Mouse (Mus musculus): ENCODE measurements around the gene Arhgef28.

Arhgef28 gene

DNA sequence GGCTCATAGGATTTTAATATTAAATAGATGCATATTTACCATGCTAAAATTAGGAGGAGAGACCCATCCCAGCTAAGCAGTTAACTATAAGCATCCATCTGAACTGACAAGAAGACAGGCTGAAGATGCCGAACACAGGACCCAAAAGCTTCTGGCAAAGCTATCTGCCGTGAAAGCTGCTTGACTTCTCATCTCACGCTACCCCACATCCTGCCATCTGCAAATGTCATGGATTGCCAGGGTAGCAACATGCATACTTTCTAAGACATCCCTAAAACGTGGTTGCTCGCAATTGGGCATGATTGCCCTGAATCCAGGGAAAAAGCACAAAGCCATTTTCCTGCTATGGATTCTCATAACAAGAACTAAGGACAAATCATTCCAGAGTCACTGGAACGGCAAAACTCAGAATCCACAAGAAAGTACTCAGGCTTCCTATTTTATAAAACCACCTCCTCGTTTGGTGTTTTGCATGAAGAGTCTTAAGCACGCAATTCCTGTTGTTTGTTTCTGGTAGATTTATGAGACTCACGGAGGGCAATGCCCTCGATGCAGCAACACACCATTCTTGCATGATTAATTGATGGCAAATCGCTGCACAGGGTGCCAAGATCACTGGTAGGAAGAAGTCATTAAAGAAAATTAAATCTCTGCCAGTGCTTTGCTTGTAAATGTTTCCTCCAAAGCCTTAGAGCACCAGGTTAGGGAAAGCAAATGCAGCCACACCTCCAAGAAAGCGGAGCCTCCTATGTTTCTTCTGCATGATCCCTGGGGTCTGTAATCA lies 287.9 kb downstream of the Arhgef28 start:
- DNase-seq (ENCODE audit: low spot score in 2 of 2), result no peak

DNA sequence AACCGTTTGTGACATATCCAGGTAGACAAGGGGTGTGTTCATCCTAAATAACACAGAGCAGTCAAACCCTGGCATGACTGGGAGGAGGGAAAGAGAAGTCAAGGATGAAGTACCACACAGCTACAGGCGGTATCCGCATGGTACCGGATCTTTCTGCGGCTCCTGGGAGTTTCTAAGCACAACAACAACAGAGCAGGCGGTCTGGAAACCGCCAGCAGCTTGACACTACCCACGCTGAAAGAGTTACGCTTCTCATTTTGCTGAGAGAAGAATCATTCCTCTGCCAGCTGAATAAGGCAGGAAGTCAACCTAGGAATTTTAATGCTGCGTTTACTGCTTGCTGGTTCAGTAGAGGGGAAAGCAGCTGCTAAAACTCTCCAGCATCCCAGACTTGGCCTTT lies 295.2 kb downstream of the Arhgef28 start:
- DNase-seq (ENCODE audit: low spot score in 2 of 2), result no peak

DNA sequence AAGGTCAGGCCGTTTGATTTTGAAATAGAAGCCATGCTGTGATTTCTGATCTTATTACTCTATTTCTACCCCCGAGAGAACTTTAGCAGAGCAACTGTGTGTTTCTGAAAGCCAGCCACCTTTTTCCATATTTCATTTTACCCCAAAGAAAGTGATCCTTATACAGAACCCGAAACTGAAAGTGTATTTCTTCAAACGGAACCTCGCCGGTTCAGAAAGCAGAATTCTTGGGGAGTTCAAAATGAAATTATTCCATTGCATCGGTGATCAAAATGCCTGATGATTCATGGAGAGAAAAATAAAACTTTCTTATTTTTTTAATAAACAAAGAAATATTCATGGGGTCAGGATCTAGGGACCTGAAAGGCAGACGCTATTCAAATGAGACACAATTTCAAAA lies 303.4 kb downstream of the Arhgef28 start:
- DNase-seq (ENCODE audit: low spot score in 2 of 2), result no peak

DNA sequence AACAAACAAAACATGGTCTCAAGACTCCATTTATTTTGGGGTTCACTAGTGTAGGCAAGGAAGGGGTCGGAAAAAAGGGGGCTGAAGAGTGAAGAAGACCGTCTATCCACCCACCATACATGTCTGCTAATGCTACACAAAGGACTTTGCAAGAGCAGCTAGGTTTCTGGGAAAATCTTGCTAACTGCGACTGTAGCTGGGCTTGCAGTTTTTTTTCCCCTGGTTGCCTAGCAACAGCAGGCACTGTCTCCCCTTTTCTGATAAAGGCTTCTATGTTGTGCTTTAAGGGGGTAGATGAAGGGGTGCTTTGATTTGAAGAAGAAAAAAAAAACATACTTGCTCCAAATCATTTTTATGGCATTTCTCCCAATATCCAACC lies 305.9 kb downstream of the Arhgef28 start:
- DNase-seq (ENCODE audit: low spot score in 2 of 2), result no peak

DNA sequence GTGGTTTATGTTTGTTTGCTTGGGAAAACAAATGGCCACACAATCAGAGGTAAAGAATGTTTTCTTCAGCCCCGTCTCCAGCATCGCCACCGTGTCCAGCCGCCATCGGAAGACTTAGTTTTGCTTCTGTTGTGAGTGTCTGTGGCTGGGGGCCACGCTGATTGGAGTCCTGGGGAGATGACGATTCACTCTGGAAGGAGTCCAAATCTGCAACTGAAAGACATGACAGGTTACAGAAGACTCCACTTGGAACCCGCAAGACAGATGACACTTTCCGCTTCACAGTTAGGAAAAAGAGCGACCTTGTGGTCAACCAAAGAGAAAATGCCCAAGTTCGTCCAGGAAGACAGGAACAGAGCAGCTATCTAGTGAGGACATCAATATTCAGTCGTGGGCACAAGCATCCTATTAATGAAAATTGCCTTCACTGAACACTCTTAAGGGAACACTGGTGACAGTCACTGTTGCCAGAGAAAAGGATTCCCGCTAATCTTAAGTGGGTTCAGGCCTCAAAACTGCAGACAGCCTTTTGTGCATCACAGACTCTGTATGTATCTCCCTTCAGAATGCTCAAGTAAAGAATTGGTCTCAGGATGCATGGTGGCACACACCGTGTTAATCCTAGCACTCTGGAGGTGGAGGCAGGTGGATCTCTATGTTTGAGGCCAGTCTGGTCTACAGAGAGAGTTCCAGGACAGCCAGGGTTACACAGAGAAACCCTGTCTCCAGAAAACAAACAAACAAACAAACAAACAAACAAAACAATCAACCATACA lies 306.4 kb downstream of the Arhgef28 start:
- no peak for DNase-seq (ENCODE audit: low spot score in 2 of 2)

DNA sequence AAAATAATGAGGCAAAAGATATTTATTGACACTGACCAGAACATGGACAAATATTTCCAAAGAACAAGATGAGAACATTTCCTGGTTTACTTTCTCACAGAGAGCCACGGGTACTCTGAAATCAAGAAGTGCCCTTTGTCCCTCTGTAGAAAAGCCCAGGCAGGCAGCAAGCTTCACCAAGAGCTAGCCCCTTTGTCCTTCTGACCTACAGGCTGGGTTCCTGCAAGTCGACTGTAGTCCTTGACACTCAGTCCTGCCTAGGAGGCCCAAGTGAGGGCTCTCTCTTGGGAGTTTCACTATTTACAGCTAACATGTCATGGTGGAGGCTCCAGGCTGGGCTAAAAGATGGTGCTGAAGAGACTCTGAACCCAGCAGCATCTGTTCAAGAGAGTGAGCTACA lies 307.6 kb downstream of the Arhgef28 start:
- DNase-seq (ENCODE audit: low spot score in 2 of 2), result no peak

DNA sequence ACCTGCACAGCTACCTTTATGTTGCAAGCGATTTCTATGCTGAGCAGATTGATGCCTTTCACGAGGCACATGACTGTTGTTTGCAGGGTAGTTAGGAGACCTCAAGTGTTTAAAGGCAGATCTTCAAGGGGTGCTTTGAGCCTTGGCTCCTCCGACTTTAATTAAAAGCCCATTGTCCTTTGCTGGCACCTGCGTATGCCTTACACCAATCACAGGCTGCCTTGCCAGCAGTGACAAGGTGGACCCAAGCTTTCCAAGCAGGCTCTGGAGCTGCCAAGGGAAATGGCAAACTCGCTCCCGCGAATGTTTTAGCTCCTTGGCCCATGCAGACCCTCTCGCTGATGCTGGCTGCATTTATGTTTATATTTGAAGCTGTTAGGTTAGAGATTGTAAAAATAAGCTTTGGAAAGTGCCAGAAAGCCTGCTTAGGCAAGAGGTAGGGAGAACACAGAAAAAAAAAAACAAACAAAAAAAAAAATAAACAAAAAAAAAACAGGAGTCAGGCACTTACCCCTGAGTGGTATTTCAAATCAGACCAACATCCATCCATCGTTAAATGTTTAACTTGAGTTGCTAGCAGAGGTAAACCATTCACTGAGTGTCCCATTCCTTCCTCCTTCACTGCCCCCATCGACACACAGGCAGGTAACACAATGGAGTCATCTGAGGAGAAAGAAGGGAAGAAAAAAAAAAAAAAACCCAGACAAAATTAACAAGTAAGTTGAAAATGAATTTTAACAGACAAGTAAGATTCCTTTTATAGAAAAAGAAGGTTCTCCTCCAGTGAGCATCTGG lies 313.0 kb downstream of the Arhgef28 start:
- DNase-seq (ENCODE audit: low spot score in 2 of 2), result no peak

DNA sequence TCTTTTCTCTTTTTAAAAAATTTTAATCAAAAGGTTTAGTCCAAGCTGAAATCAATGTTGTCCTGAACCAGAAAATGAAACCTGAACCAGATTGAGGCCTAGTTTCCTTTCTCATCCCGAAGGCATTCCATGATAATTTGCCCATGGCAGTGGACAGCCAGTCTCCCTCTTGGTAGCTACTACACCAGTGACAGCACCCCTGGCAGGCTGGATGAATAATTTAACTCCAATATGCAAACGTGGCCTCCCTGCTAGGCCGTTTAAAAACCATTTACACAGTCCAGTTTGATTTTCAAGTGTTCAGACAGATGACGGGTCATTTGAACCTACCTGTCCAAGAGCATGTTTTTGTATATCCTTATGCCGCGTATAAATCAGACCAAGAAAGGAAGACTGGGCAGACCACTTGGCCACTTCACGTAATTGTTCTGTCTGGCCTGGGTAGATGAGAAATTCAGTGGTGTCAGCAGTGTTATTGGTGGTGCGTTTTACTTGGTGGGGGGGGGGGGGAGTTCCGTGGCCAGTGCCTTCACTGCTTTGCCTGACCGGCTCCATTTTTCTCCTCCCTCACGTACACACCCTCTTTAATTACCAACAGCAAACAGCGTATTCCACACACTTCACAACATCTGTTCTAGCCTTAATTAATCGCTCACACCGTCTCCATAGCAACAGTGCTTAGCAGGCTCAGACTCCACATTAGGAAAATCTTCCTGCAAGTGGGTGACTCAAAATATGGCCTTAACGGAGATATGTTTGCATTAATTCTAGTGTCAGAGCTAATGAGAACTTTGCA lies 314.0 kb downstream of the Arhgef28 start:
- no peak for DNase-seq (ENCODE audit: low spot score in 2 of 2)

DNA sequence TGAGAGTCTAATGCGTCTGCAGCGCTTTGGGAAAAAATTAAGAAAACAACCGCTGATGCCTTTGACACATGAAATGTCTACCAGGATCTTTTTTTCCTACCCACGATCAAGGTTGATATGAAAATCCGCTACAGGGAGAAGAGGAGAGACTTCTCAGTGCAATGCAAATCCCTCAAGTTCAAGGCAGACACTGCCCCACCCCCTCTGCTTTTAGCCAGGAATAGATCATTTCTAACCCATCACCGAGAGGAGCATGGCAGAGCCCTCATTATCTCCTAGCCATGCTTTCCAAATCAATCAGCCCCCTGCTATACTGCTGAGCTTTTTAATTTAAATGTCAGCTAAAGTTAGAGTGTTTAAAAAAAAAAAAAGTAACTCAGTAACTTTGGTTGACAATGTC lies 318.2 kb downstream of the Arhgef28 start:
- no peak for DNase-seq (ENCODE audit: low spot score in 2 of 2)

DNA sequence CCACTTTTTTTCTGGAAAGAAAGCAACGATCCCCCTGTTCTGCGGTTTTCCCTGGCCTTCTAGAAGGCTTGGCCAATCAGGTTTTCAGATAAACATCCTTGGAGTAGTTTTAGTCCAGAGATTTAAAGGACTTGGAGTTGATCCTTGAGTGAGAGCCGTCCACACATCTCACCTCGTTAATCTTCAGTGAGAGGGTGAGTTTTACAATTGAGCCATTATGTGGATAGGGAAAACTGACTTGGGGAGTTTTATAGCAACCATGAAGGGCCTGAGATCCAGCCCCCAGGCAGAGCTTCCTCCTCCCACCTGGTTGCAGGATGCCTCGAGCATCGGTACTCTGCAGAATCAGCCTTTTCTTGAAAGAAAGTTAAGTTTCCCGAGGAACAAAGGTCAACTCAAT lies 318.7 kb downstream of the Arhgef28 start:
- no peak for DNase-seq (ENCODE audit: low spot score in 2 of 2)

DNA sequence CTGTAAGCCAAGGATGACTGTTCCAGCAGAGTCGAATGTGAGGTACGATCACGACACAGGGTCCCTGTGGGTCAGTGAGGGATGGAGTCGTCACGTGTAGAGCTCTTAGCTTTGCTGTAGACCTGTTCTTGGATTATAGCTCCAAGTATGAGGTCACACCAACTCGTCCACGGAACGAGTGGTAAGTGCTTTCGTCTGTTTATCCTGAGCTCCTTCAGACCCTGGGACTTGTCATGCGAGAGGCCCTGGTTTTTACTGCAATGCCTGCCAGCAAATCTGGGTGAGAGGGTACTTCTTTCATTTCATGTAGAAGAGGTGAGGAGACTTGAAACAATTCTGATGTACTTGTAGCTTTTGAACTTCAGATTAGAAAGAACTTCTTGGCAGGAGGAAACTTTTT lies 322.6 kb downstream of the Arhgef28 start:
- no peak for DNase-seq (ENCODE audit: low spot score in 2 of 2)

DNA sequence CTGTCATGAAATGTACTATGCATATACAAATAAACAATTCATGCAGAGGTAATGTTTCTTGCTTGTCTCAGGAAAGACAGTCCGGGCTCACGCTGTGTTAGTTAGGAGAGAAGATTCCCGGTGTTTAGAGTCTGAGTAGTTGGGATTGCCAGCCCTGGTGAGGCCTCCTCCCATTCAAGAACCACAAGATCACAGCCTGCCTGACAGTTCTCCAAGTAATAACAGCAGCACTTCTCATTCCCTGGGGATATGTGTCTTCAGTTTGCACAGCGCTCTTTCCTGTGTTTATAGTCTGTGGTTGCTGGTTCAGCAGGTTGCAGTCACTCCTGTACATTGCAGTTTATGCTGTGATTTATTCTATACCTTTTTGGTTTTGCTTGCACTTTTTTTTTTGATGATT lies 329.8 kb downstream of the Arhgef28 start:
- DNase-seq (ENCODE audit: low spot score in 2 of 2), result no peak

DNA sequence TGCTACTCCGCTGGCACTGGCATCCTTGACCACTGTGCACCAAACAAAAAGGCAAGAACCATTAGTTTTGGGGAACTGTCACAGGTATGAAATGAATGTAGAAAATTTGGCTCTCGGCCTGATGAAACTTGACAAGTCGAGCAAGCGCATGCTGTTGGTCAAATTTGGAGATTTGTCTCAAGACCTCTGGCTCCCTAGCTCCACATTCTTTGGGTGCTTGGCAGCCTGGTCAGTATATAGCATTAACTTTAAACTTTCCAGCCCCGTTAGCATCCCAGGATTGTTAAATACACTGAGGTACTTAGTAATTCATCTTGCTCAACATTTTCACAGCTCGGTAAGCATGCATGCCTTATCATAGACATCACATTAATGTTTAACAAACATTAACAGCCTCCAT lies 330.2 kb downstream of the Arhgef28 start:
- no peak for DNase-seq (ENCODE audit: low spot score in 2 of 2)

DNA sequence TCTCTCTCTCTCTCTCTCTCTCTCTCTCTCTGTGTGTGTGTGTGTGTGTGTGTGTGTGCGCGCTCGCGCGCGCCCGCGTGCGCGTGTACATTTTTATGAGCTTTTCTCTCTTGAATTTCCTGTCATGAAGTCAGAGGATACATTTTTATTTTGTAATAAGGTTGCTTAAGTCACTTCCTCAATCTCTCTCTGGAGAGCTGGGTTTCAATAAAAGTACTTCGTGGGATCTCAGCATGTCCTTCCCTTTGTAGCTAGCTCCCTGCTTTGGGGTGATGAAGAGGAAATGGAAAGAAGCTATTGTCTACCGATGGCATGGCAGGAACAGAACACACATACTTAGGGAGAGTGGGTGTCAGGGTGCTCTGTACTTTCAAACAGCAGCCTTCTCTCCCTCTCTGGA lies 336.8 kb downstream of the Arhgef28 start:
- no peak for DNase-seq (ENCODE audit: low spot score in 2 of 2)

DNA sequence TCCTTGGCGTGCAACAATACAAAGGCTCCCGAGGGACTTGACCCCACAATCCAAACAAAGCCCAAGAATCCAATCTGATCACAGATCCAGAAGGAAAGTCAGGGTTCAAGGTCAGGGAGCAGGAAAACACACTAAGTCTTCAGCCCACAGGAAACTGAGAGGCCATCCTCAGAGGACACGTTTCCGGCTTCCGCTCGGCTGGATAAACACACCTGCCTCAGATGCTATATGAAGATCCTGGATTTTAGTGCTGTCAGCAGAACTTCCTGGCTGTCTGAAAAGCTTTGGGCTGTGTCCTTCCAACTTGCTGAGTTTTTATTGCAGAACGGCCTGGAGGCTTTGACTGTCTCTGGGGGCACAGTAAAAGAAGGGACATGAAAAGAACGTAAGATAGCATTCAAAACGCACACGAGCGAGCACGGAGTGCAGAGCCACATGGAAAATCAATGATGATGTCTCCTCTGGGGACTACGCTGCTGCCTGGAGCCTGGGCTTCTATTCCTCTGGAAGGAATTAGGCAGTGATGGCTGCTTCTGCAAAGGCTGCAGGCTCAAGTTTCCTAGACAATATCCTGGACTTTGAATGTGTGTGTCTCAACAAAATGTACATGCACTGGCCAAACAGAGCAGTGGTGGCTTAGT lies 338.8 kb downstream of the Arhgef28 start:
- no peak for DNase-seq (ENCODE audit: low spot score in 2 of 2)

DNA sequence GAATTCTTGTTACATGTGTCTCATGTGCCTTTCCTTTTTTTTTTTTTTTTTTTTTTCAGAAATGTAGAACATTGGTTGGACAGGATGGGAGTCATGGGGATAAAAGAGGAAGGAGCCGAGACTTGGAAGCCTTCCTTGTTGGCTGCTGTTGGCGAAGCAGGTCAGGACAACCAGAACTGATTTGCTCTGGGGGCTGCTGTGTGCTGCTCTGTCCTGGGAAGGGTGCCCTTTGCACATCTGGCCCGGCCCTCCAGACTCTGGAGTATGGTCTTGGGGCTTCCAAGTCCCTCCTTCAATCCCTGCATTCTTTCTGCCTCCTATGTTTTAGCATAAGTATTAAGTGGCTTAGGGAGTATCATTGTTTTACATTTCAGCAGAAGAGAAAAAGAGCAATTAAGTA lies 347.2 kb downstream of the Arhgef28 start:
- no peak for DNase-seq (ENCODE audit: low spot score in 2 of 2)

DNA sequence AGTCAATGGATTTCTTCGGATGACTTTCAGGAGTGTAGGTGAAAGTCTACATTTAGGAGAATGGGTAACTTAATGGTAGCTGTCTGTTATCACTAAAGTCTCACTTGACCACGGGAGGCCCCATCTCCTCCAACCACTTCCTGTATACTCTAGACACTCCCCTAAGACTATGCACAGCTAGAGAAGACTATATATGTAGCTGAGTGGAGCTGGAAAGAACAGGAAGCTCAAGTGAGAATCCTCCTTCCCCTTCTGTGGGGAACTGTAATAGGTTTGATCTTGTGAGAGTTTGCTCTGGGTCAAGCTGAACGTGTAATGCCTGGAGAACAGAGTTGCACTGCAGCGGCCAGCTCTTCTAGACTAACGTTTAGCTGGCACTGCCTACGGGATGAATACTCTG lies 348.4 kb downstream of the Arhgef28 start:
- peak; percentile 10 to 27 for DNase-seq (ENCODE audit: low spot score in 2 of 2)

DNA sequence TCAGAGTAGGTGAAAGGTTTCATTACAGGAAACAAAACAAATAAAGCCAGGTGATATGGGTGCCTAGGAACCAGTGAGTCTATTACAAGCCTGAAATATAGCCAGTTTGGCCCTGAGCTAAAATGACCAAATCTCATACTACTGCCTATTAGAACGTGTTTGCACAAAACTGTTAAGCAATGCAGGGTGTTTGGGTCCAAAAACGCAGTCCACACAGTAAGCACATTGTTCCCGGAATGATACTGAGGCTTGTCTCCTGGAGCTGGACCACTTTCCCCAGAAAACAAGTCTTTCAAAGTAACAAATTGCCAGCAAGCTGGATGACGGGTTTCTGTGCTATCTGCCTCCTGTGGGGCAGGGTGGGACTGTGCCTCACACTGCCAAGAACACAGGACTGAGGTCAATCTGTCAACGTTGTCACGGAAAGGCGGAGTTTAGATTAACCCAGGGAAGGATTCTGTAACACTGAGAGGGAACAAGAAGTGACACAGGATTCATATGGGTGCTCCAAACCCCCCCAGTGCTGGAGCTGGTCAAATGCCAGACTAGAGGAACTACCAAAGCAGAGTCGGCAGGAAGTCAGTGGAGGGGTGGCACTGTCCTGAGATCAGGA lies 352.8 kb downstream of the Arhgef28 start:
- DNase-seq (ENCODE audit: low spot score in 2 of 2), result no peak
